Mouse (Mus musculus) lung, adult 2 months (tissue): Measurements from ENCODE around the gene Calm3.

Experiments
- CTCF ChIP-seq: fragments of 200-500 bp; IDR thresholded peaks from 2 replicates; pipeline ENCODE4 v1.5.1; 2011; ENCODE audit warnings: mild to moderate bottlenecking, low read length, control low read depth; ENCODE audit not compliant: insufficient read depth
- POLR2A ChIP-seq: fragments of 200-500 bp; IDR thresholded peaks from 2 replicates; pipeline ENCODE4 v1.6.1; 2011; ENCODE audit warnings: low read depth, mild to moderate bottlenecking, control low read depth, low read length, borderline replicate concordance; ENCODE audit errors: extremely low read depth

- TF ChIP-seq CTCF (no peak), POLR2A (no peak)
Observed at GRCm38 (mm10) chr7:16871600-16871999, 52.3 kb downstream of the Calm3 start.
